In the genomic region with DNA sequence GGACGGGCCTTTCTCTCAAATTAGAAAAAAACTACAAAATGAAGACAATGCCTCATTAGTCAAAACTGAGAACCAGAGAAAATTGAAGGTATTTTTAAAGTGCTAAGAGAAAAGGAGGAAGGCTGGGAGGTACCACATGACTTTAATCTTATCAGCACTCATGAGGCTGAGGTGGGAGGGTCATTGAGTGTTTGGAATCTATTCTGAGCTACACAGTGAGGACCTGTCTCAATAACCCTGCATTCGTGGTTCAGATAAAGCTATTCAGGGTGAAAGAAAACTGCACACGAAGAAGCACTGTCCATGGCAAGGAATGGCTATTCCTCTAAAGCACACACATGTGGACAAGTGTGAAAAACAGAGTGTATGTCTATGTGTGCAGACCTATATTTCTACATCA, we compare ENCODE assay signal across 17 mouse cellular contexts.
DNase-seq lines count a peak whose midpoint lies in the region; ATAC-seq and TF ChIP-seq lines count a peak whose summit lies in the region.
"Had no signal": no experiment of that assay in that cellular context is flagged by ENCODE, and none has a peak within 500 bp of the region (broad histone marks: within the 10 kb centered on the region; RNA-seq: fewer than 3 reads in every experiment).

No protein-coding gene starts in this region.

- H3K36me3 ChIP-seq in heart, embryonic 12.5 days = no peaks in the 10 kb centered on the region
- no peaks in the 10 kb centered on the region for H3K36me3 ChIP-seq in heart, embryonic 16.5 days (ENCODE audit: control insufficient read depth, insufficient read depth)
- H3K36me3 ChIP-seq in lung, postnatal 0 days (ENCODE audit: insufficient read depth, low read length) = no peaks in the 10 kb centered on the region
- no peaks in the 10 kb centered on the region for H3K36me3 ChIP-seq in forebrain, embryonic 16.5 days (ENCODE audit: control insufficient read depth, insufficient read depth)
- H3K36me3 ChIP-seq: embryonic facial prominence, embryonic 10.5 days; hindbrain, embryonic 15.5 days had no signal

- TF ChIP-seq CTCF in lung, postnatal 0 days (IDR thresholded peaks at IDR 0.05) = no peak

- no peak overlapping the region for H3K4me3 ChIP-seq in heart, embryonic 12.5 days
- H3K4me3 ChIP-seq in heart, embryonic 16.5 days (ENCODE audit: low read length) = no peak overlapping the region
- no peak overlapping the region for H3K4me3 ChIP-seq in lung, postnatal 0 days (ENCODE audit: low read depth, low read length)
- H3K4me3 ChIP-seq in forebrain, embryonic 16.5 days (replicated peaks; ENCODE audit: low read length) = no peak overlapping the region
- H3K4me3 ChIP-seq: embryonic facial prominence, embryonic 10.5 days; forebrain, embryonic 13.5 days; gastrocnemius, adult 2 months; hindbrain, embryonic 15.5 days had no signal

- no peaks in the 10 kb centered on the region for H3K27me3 ChIP-seq in heart, embryonic 12.5 days (replicated peaks)
- H3K27me3 ChIP-seq in heart, embryonic 16.5 days (ENCODE audit: control insufficient read depth, insufficient read depth, low read length) = no peaks in the 10 kb centered on the region
- H3K27me3 ChIP-seq in lung, postnatal 0 days (replicated peaks; ENCODE audit: insufficient read depth, low read length) = no peaks in the 10 kb centered on the region
- no peaks in the 10 kb centered on the region for H3K27me3 ChIP-seq in forebrain, embryonic 16.5 days (replicated peaks; ENCODE audit: control insufficient read depth, insufficient read depth, low read length)
- H3K27me3 ChIP-seq: forebrain, embryonic 13.5 days; hindbrain, embryonic 15.5 days had no signal

- TF ChIP-seq EP300 in lung, postnatal 0 days (IDR thresholded peaks at IDR 0.05) = no peak

- intact Hi-C loops in heart, postnatal 36 days (cut with DNase I) = no loop called here

- H3K4me1 ChIP-seq in heart, embryonic 12.5 days (replicated peaks) = 0 out of 2 replicates have a peak, but pooled peaks cover 4% of the 10 kb centered on the region
- H3K4me1 ChIP-seq in heart, embryonic 16.5 days (ENCODE audit: control insufficient read depth, insufficient read depth, low read length) = peaks cover 6% of the 10 kb centered on the region; the same call in 1 of the 2 replicates
- H3K4me1 ChIP-seq in lung, postnatal 0 days (ENCODE audit: insufficient read depth, low read depth, low read length) = no peaks in the 10 kb centered on the region
- H3K4me1 ChIP-seq in forebrain, embryonic 16.5 days (replicated peaks; ENCODE audit: control insufficient read depth, insufficient read depth, low read length) = no peaks in the 10 kb centered on the region
- H3K4me1 ChIP-seq: embryonic facial prominence, embryonic 10.5 days; forebrain, embryonic 13.5 days; hindbrain, embryonic 15.5 days had no signal

- H3K4me2 ChIP-seq in heart, embryonic 12.5 days = no peak overlapping the region
- H3K4me2 ChIP-seq in heart, embryonic 16.5 days (ENCODE audit: low read depth, low read length) = no peak overlapping the region
- H3K4me2 ChIP-seq in lung, postnatal 0 days (replicated peaks; ENCODE audit: low read depth, low read length) = no peak overlapping the region
- no peak overlapping the region for H3K4me2 ChIP-seq in forebrain, embryonic 16.5 days (ENCODE audit: low read length)
- H3K4me2 ChIP-seq: forebrain, embryonic 13.5 days; hindbrain, embryonic 15.5 days had no signal

- no peak overlapping the region for H3K9ac ChIP-seq in heart, embryonic 12.5 days
- H3K9ac ChIP-seq in heart, embryonic 16.5 days (ENCODE audit: low read length) = no peak overlapping the region
- H3K9ac ChIP-seq in lung, postnatal 0 days (replicated peaks; ENCODE audit: low read depth) = no peak overlapping the region
- H3K9ac ChIP-seq in forebrain, embryonic 16.5 days (replicated peaks; ENCODE audit: low read depth, low read length) = no peak overlapping the region
- H3K9ac ChIP-seq: forebrain, embryonic 13.5 days; hindbrain, embryonic 15.5 days had no signal

- H3K9me3 ChIP-seq in heart, embryonic 12.5 days (replicated peaks) = no peaks in the 10 kb centered on the region
- H3K9me3 ChIP-seq in heart, embryonic 16.5 days (replicated peaks; ENCODE audit: control insufficient read depth, low read length) = no peaks in the 10 kb centered on the region
- H3K9me3 ChIP-seq in lung, postnatal 0 days (ENCODE audit: low read length) = no peaks in the 10 kb centered on the region
- no peaks in the 10 kb centered on the region for H3K9me3 ChIP-seq in forebrain, embryonic 16.5 days (ENCODE audit: control insufficient read depth, low read length)
- H3K9me3 ChIP-seq: embryonic facial prominence, embryonic 10.5 days; forebrain, embryonic 13.5 days; hindbrain, embryonic 15.5 days had no signal

- 0 out of 2 replicates have a peak overlapping the region, but pooled peaks have one; percentile 3 for H3K27ac ChIP-seq in heart, embryonic 12.5 days (ENCODE audit: poor library complexity, severe bottlenecking)
- H3K27ac ChIP-seq in heart, embryonic 16.5 days (ENCODE audit: low read length) = peak overlapping the region; percentile 62
- H3K27ac ChIP-seq in lung, postnatal 0 days (ENCODE audit: low read length) = no peak overlapping the region
- H3K27ac ChIP-seq in forebrain, embryonic 16.5 days (ENCODE audit: low read length) = no peak overlapping the region
- H3K27ac ChIP-seq: embryonic facial prominence, embryonic 10.5 days; forebrain, embryonic 13.5 days; gastrocnemius, adult 2 months; hindbrain, embryonic 15.5 days had no signal

- ATAC-seq in heart, embryonic 12.5 days (ENCODE audit: insufficient number of reproducible peaks, low FRiP score) = peak; percentile 63; the same call in 1 of the 2 replicates
- ATAC-seq in heart, embryonic 16.5 days (replicated peaks; ENCODE audit: extremely low read depth, insufficient read depth, low FRiP score) = peak; percentile 85
- ATAC-seq in lung, postnatal 0 days = no peak
- no peak for ATAC-seq in forebrain, embryonic 16.5 days
- ATAC-seq: forebrain, embryonic 13.5 days; intestine, embryonic 16.5 days had no signal

- DNase-seq in heart, adult 8-10 months (ENCODE audit: low spot score) = peak; percentile 10
- DNase-seq in heart, postnatal 36 days = no peak
- DNase-seq in lung, postnatal 0 days (ENCODE audit: low spot score) = no peak
- DNase-seq: adrenal gland, adult 2 months; adrenal gland, postnatal 25 days; cerebellum, adult 2 months; cerebellum, postnatal 10 days; gastrocnemius, adult 2 months; gastrocnemius, postnatal 25 days; kidney, adult 2 months had no signal

- WGBS in heart, embryonic 12.5 days = 25% methylated on average over 3 of the region's 3 CpGs
- 22% methylated on average over 3 of the region's 3 CpGs for WGBS in heart, embryonic 16.5 days
- 35% methylated on average over 3 of the region's 3 CpGs for WGBS in lung, postnatal 0 days
- 67% methylated on average over 3 of the region's 3 CpGs for WGBS in forebrain, embryonic 16.5 days

Comparison
In these comparisons a context has a peak if more than half of its experiments do, and no peak if none do; other contexts are left out.
1. ATAC-seq: peak in heart, embryonic 12.5 days (single experiment) and heart, embryonic 16.5 days (single experiment); none in lung, postnatal 0 days (single experiment) and forebrain, embryonic 16.5 days (single experiment).
2. H3K27ac ChIP-seq: peak in heart, embryonic 12.5 days (single experiment) and heart, embryonic 16.5 days (single experiment); none in lung, postnatal 0 days (single experiment) and forebrain, embryonic 16.5 days (single experiment).